Mouse (Mus musculus) liver, embryonic 16.5 days (tissue): ENCODE results near the gene Cdkal1. TPM values are rescaled to one million over a fixed set of nuclear protein-coding genes. Genes with fewer than 3 reads are reported as not detected.

Experiments
- ATAC-seq: fragments of 200-750 bp; cut with Nextera tagmentation; 2 replicates; pipeline ENCODE4 v1.8.0; 2017; ENCODE audit warnings: low read depth, mild to moderate bottlenecking, moderate number of reproducible peaks, moderate library complexity
- H3K27ac ChIP-seq: fragments of 300-500 bp; sonication (generic); 2 replicates; pipeline ENCODE4 v1.5.1; 2014; ENCODE audit warnings: mild to moderate bottlenecking, low read length
- H3K27me3 ChIP-seq: fragments of 300-500 bp; sonication (generic); 2 replicates; pipeline ENCODE4 v1.6.1; 2014; ENCODE audit warnings: low read depth, low read length, mixed read lengths; ENCODE audit not compliant: control insufficient read depth, insufficient read depth
- H3K36me3 ChIP-seq: fragments of 300-500 bp; sonication (generic); 2 replicates; pipeline ENCODE4 v1.6.1; 2014; ENCODE audit warnings: mild to moderate bottlenecking; ENCODE audit not compliant: control insufficient read depth, insufficient read depth
- H3K4me1 ChIP-seq: fragments of 300-500 bp; sonication (generic); 2 replicates; pipeline ENCODE4 v1.6.1; 2014; ENCODE audit warnings: low read depth, low read length, mixed read lengths; ENCODE audit not compliant: control insufficient read depth
- H3K4me2 ChIP-seq: fragments of 300-500 bp; sonication (generic); 2 replicates; pipeline ENCODE4 v1.6.1; 2014; ENCODE audit warnings: low read depth, low read length, mixed read lengths
- H3K4me3 ChIP-seq: fragments of 300-500 bp; sonication (generic); 2 replicates; pipeline ENCODE4 v1.5.1; 2014; ENCODE audit warnings: low read depth, mild to moderate bottlenecking, low read length
- H3K9ac ChIP-seq: fragments of 300-500 bp; sonication (generic); 2 replicates; pipeline ENCODE4 v1.6.1; 2014; ENCODE audit warnings: low read depth, low read length
- H3K9me3 ChIP-seq: fragments of 300-500 bp; sonication (generic); replicated peaks from 2 replicates; pipeline ENCODE4 v1.6.1; 2016; ENCODE audit warnings: low read length; ENCODE audit not compliant: control insufficient read depth
- WGBS: fragments of 180-500 bp; shearing (Covaris S2); extraction: QIAGEN DNeasy Blood & Tissue Kit; methylation state at CpG from one replicate; pipeline ENCODE4 v1.1.7; 2014; ENCODE audit not compliant: insufficient replicate concordance; 5-methylcytosine and 5-hydroxymethylcytosine counted together
- polyA plus RNA-seq: library from polyadenylated mRNA; unstranded; fragments of >200 nt; fragmentation: Nextera tagmentation; extraction: Ambion mirVana; gene quantifications from 2 replicates; pipeline ENCODE4 v1.2.1, GENCODE M21; 2015

Cdkal1 gene
- polyA plus RNA-seq, 1 experiment from 2014 or later: 9.3 TPM

DNA sequence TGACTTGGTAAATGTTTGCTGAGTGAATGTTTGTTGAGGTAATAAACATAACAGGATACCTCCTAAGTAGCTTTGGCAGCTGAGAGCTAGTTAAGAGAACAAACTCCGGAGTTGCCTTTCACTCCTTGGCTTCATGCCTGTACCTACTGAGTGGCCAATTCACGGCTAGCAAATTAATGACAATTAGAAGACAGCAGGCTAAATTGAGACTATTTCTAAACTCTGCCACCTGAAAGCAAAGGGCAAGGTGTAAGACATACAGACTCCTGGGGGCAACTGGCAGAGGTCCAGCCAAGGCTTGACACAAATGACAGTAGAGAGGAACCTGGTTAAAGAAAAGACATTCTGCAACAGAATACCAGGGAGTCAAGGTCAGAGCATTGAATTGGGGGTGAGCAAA lies 457.0 kb downstream of the Cdkal1 start:
- no peaks in the 10 kb centered on the region for H3K36me3 ChIP-seq
- no peak overlapping the region for H3K27ac ChIP-seq
- no peak for ATAC-seq
- H3K4me2 ChIP-seq: no peak overlapping the region
- no peaks in the 10 kb centered on the region for H3K9me3 ChIP-seq
- WGBS: 54% methylated on average over 2 of the region's 2 CpGs
- no peaks in the 10 kb centered on the region for H3K4me1 ChIP-seq
- H3K9ac ChIP-seq: no peak overlapping the region
- H3K4me3 ChIP-seq: no peak overlapping the region
- H3K27me3 ChIP-seq: no peaks in the 10 kb centered on the region

DNA sequence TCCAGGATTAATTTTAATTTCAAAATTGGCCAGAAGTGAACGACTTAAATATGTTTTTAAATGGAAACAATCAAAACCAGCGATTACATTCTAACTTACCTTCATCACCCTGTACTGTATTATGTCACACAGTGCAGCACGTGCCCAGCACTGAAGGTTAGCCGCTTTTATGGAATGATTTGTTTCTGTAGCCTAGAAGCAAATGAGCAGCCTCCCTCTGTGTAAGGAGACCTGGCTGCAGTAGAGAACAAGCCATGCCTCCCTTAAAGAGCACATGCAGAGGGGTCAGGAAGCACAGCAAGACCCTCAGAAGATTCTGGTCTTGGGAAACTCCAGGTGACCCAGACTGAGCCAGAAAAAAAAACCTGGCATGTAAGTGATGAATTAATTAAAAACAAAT lies 459.8 kb downstream of the Cdkal1 start:
- ATAC-seq: no peak
- no peaks in the 10 kb centered on the region for H3K36me3 ChIP-seq
- no peak overlapping the region for H3K27ac ChIP-seq
- H3K4me1 ChIP-seq: no peaks in the 10 kb centered on the region
- WGBS: 69% methylated on average over 4 of the region's 4 CpGs
- no peak overlapping the region for H3K4me2 ChIP-seq
- H3K4me3 ChIP-seq: no peak overlapping the region
- no peaks in the 10 kb centered on the region for H3K9me3 ChIP-seq
- no peak overlapping the region for H3K9ac ChIP-seq
- H3K27me3 ChIP-seq: no peaks in the 10 kb centered on the region

DNA sequence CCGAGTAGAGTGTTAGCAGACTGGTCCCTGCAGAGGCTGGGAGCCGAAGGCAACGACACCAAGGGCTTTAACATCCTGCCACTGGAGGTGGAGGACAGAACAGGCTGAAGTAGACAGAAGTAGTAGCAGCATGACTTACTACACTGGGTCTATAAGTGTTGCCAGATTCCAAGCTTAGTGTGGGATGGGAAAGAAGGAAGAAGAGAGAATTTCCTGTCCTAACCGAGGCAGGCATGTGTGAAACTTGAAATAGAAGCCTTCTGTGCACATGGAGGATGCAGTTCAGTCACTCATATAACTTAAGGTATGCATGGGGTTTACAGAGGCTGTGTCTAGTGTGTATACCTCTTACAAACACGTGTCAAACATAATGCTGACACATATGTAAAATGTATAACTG lies 465.4 kb downstream of the Cdkal1 start:
- WGBS: 56% methylated on average over 5 of the region's 5 CpGs

DNA sequence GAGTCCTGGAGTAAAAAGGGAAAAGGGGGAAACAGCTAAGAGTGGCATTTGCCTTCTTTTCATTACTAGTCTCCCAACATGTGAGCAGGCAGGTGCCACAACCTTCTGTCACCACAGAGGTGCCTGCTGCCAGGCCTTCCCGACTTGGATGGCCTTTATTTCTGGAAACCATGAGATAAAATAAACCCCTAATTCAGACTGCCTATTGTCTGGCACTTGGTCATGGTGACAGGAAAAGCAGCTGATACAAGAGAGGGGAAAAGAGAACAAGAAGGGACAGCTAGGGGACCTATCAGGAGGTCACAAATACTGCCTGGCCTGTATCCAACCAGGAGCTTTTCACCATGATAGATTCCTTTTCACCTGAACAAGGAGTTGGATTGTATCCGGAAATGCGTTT lies 466.6 kb downstream of the Cdkal1 start:
- H3K4me1 ChIP-seq: no peaks in the 10 kb centered on the region
- H3K4me3 ChIP-seq: no peak overlapping the region
- no peak overlapping the region for H3K4me2 ChIP-seq
- no peaks in the 10 kb centered on the region for H3K27me3 ChIP-seq
- 58% methylated on average over 3 of the region's 3 CpGs for WGBS
- H3K9me3 ChIP-seq: no peaks in the 10 kb centered on the region
- ATAC-seq: no peak
- H3K36me3 ChIP-seq: no peaks in the 10 kb centered on the region
- H3K9ac ChIP-seq: no peak overlapping the region
- H3K27ac ChIP-seq: no peak overlapping the region

More for the DNA sequence above, 465.4 kb downstream of the Cdkal1 start:
- H3K9ac ChIP-seq: no peak overlapping the region
- H3K4me3 ChIP-seq: no peak overlapping the region
- ATAC-seq: no peak
- H3K9me3 ChIP-seq: no peaks in the 10 kb centered on the region
- no peaks in the 10 kb centered on the region for H3K27me3 ChIP-seq
- H3K4me2 ChIP-seq: no peak overlapping the region
- H3K4me1 ChIP-seq: no peaks in the 10 kb centered on the region
- H3K27ac ChIP-seq: no peak overlapping the region
- no peaks in the 10 kb centered on the region for H3K36me3 ChIP-seq

DNA sequence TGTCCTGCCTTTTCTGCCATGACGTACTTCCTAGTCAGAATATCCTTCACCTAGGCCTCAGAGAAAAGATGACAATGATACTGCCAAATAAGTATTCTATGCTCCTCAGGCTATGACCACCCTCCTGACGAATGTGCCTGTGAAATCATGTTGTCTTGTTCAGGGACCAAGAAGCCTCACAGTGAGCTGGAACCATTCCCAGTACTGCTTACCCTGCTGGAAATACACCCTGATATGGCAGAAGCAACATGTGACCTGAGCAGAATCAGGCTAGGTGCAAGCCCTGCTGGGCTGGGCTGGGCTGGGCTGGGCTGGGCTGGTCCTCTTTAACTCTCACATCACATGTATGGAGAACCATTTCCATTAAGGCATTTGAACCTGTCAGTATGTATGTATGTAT lies 477.9 kb downstream of the Cdkal1 start:
- 63% methylated on average over 2 of the region's 2 CpGs for WGBS
- no peak overlapping the region for H3K4me3 ChIP-seq
- no peaks in the 10 kb centered on the region for H3K27me3 ChIP-seq
- no peak overlapping the region for H3K27ac ChIP-seq
- no peak overlapping the region for H3K4me2 ChIP-seq
- ATAC-seq: no peak
- no peaks in the 10 kb centered on the region for H3K4me1 ChIP-seq
- H3K36me3 ChIP-seq: no peaks in the 10 kb centered on the region
- no peak overlapping the region for H3K9ac ChIP-seq
- no peaks in the 10 kb centered on the region for H3K9me3 ChIP-seq

DNA sequence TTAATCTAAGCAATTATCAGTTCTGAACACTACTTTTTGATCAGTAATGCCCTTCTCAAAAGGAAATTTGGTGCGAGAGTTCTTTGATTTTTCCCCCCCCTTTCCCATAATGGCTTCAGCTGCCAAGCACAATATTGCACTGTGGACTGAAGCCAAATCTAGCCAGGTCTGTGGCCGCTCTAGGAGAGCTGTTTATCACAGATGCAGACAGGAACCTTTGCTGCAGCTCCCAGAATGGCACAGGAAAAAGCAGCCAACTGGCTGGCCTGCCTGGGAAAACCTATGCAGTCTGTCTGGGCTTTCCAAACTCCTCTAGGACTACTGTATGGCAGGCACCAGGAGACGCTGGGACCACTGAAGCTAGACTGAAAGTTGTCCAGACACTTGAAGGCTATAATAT lies 483.6 kb downstream of the Cdkal1 start:
- H3K4me1 ChIP-seq: no peaks in the 10 kb centered on the region
- no peak overlapping the region for H3K9ac ChIP-seq
- no peak overlapping the region for H3K27ac ChIP-seq
- H3K36me3 ChIP-seq: no peaks in the 10 kb centered on the region
- WGBS: 42% methylated on average over 3 of the region's 3 CpGs
- no peaks in the 10 kb centered on the region for H3K9me3 ChIP-seq
- no peak for ATAC-seq
- H3K4me2 ChIP-seq: no peak overlapping the region
- H3K27me3 ChIP-seq: no peaks in the 10 kb centered on the region
- H3K4me3 ChIP-seq: no peak overlapping the region

DNA sequence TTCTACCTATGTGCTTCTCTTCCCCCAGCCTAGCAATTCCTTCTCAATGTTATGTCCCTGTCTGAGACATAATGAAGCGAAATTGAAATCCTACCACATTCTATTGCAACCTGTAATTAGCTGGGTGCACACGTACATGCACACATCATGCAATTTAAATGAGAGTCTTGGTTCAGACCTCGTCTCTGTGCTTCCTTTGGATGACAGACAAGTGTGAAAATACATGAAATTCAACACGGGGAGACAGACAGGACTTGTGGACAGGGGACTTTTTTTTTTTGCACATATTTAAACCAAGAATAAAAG lies 484.1 kb downstream of the Cdkal1 start:
- 46% methylated on average over 4 of the region's 4 CpGs for WGBS
- Histone ChIP-seq H3K4me2 (no peak overlapping the region), H3K36me3 (no peaks in the 10 kb centered on the region)

DNA sequence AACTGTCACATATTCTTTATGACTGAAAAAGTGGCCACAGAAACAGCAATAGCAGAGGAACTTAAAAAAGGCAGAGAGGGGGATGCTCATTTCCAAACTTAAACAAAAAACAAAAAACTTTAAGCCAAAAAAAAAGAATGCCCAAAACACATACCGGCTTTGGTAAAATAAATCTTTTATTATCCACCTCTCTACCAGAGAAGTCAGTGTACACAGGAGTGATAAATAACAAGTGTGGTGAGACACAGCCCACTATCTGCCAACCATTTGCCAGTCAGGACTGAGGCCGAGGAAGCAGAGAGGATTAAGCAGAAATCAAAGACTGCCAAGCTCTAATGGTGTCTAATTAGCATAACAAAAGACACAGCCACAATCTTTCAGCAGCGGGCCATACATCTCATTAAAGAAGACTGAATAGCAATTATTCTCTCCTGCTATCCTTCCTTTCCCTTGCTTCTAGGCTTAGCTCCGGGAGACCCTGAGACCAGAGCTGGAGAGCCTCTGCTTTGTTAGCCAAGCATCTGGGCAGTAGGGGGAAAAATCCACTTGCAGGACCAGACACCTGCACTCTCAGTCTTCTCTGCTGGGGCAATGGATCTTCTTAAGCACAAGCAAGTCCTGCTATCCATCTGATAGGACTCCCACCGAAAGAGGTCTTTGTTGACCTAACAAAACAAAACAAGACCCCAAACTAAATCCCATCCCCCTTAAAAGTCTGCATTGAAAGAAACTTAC lies 484.6 kb downstream of the Cdkal1 start:
- H3K27me3 ChIP-seq: no peaks in the 10 kb centered on the region
- no peak overlapping the region for H3K4me2 ChIP-seq
- no peak overlapping the region for H3K4me3 ChIP-seq
- no peaks in the 10 kb centered on the region for H3K4me1 ChIP-seq
- H3K9ac ChIP-seq: no peak overlapping the region
- WGBS: 44% methylated on average over 5 of the region's 5 CpGs
- no peaks in the 10 kb centered on the region for H3K9me3 ChIP-seq
- no peak for ATAC-seq
- no peaks in the 10 kb centered on the region for H3K36me3 ChIP-seq
- H3K27ac ChIP-seq: no peak overlapping the region

More for the DNA sequence above, 484.1 kb downstream of the Cdkal1 start:
- no peak overlapping the region for H3K27ac ChIP-seq
- H3K4me3 ChIP-seq: no peak overlapping the region
- H3K27me3 ChIP-seq: no peaks in the 10 kb centered on the region
- no peak overlapping the region for H3K9ac ChIP-seq
- no peak for ATAC-seq
- H3K4me1 ChIP-seq: no peaks in the 10 kb centered on the region
- H3K9me3 ChIP-seq: no peaks in the 10 kb centered on the region

DNA sequence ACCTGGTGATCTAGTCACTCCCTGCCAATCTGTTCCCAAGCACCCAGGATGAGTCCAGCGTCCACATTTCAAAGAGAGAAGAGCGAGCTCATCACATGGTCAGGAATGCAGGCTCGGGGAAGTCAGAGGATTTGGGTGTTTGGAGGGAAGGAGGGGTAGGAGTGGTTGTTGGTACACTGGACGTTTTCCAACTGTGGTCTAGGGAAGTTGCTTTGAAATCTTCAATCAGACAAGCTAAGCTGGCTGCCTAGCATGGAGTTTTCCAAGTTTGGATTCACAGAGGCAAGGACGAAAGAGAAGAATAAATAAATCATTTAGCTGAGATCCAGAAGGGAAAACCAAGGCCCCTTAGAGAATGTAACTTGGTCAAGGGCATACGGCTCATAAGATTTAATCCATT lies 486.7 kb downstream of the Cdkal1 start:
- WGBS: 57% methylated on average over 6 of the region's 6 CpGs

More for the DNA sequence above, 486.7 kb downstream of the Cdkal1 start:
- ATAC-seq: no peak
- Histone ChIP-seq H3K27me3 (no peaks in the 10 kb centered on the region), H3K36me3 (no peaks in the 10 kb centered on the region), H3K4me2 (no peak overlapping the region), H3K27ac (no peak overlapping the region), H3K9me3 (no peaks in the 10 kb centered on the region), H3K9ac (no peak overlapping the region), H3K4me1 (no peaks in the 10 kb centered on the region), H3K4me3 (no peak overlapping the region)
